Mouse (Mus musculus) layer of hippocampus, postnatal 25 days (tissue): ENCODE measurements at regions not wholly inside any gene's neighbourhood (a gene's known extent, or its start where the extent isn't known, plus 50 kb on each side); places are given as distances from the start of the nearest gene placed in this dataset.
A peak's percentile ranks its signal among the peaks of the same experiment; 100 is the strongest.

Source experiments
- DNase-seq, 2 experiments: peaks; one replicate each; pipeline ENCODE4 v3.0.0; 2022; ENCODE audit warnings: mixed read lengths in 2 of 2, low spot score in 1 of 2; ENCODE audit errors: extremely low spot score in 1 of 2

DNA sequence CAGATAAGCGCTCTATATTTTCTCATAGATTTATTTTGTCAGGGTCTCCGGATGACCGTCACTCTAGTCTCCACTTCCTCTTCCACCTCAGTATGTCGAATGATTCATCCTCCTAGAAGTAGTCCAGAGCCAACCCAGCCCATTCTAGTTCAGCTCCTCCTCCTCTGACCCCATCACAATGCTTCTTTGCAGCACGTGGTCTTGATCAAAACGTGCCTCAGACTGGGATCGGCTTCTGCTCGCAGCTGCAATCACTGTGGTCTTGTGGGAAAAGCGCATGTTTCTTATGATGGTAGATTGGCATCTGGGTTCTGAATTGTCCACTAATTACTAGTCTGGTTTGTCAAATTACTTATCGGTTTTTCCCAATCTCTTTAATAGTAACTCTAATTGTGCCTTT lies 747.7 kb downstream of the Ntrk3 start:
- no peak for DNase-seq

DNA sequence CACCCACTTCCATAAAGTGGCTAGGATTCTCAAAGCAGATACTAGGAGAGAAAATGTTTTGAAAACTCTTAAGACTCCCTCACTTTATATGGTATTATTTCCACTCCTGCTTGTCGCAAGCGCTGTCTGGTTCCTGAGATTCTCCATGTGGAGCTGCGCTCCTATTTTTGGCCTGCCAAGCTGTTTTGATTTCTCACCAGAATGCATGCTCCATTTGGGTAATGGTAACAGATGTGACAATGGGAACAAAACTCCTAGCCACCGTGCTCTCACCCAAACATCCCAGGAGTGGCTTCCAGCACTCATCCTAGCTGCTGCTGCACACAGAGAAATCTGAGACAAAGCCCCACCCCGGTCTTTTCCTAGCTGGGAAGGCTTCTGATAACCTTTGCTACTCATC lies 749.6 kb downstream of the Ntrk3 start:
- peak; percentile 24 to 32 for DNase-seq

GRCm38 (mm10) chr7:77966658-77967057 lies 771.2 kb downstream of the Ntrk3 start:
- no peak for DNase-seq

DNA sequence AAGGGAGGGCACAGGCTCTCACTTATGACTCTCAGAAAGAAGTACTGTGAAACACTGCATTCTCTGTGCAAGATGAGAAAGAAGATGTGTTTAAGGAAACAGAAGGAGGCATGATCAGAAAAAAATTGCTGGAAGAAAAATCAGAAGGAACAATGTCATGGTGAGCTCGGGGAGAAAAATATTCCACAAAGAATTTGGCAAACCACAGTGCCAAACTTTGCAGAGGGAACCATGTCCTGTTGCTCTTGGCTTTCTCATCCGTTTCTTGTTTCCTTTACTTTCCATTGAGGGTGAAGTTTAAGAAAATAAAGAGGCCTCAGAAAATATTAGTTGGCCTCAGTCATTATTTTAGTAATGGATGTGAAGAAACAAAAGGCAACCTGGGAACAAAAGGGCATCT lies 804.4 kb downstream of the Ntrk3 start:
- no peak for DNase-seq

- no peak for DNase-seq
Observed at GRCm38 (mm10) chr7:77928479-77929467, 809.0 kb downstream of the Ntrk3 start.

DNA sequence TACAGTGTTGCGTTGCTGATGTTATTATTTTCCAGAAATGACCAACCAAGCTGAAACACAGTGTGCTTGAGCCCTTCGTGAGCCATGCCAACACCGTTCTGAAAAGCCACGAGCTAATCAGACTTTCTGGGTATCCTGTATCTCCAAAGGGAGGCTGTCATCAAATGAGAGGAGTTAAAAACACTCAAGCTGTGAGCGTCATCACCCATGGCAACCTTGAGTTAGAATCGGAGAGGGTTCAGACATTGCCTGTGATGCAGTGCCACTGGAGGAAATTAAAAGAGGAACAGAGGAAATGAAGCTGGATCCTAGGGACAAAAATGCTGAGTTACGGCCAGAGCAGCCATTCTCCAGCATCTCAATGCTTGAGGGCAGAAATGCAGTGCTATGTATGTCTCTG lies 838.6 kb downstream of the Ntrk3 start:
- DNase-seq = no peak

- no peak for DNase-seq
Observed at GRCm38 (mm10) chr7:77888543-77888942, 849.3 kb downstream of the Ntrk3 start.

GRCm38 (mm10) chr7:77882605-77883354 lies 855.0 kb downstream of the Ntrk3 start:
- DNase-seq = no peak

GRCm38 (mm10) chr7:77867518-77867917 lies 870.3 kb downstream of the Ntrk3 start:
- no peak for DNase-seq

DNA sequence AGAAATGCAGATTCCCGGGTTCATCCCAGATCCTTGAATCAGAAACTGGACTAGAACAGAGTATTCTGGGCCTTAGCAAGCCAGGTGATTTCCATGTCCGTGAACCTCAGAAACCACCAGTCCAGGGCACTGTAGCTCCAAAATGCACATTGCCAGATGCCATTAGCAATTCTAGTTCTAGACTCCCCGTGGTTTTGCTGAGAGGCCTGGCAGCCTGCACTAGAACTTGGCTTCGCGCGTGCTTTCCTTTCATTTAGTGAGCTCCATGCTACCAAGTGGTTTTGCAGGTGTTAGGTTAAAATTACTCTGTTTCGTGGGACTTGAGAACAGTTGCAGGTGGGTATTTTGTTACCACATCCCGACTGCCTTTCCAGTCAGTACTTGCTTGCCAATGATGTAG lies 876.0 kb downstream of the Ntrk3 start:
- no peak for DNase-seq

GRCm38 (mm10) chr7:77858436-77858835 lies 879.4 kb downstream of the Ntrk3 start:
- DNase-seq = no peak

DNA sequence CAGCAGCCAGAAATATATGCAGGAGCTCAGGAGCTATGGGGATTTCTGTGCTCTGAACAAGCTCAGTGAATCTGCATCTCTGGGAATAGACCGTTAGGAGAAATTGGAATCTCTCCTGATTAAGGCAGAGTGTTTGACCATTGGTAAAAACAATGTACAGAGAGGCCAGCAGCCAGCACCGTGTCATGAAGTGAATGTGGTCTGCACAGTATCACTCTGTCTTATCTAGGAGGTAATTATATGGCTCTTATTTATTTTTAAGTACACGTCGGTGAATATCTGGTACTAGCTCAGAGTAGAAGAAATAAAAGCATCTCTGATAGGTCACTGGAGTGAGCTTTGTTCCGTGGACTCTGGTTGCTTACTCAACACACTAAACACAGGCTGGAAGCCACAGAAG lies 879.8 kb downstream of the Ntrk3 start:
- DNase-seq = no peak

- DNase-seq = no peak
Observed at GRCm38 (mm10) chr7:77855653-77856239, 882.1 kb downstream of the Ntrk3 start.

DNA sequence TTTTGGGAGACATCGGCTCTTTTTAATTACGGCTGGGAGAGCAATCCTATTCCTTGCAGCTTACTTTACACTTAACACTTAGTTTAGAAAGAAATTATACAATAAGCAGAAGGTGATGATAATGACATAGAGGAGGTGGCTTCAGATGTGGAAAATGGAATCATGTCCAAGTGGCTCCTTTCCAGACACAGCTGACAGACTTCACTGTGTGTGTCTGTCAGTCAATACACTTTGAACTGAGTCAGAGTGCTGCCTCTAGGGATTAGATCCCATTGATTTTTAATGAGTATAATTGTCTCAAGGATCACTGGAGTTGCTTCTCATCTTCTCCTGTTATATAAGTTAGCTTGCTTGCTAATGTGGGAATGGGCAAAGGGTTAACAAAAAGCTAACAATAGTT lies 882.7 kb downstream of the Ntrk3 start:
- DNase-seq = no peak

GRCm38 (mm10) chr7:77824261-77824959 lies 913.4 kb downstream of the Ntrk3 start:
- no peak for DNase-seq

DNA sequence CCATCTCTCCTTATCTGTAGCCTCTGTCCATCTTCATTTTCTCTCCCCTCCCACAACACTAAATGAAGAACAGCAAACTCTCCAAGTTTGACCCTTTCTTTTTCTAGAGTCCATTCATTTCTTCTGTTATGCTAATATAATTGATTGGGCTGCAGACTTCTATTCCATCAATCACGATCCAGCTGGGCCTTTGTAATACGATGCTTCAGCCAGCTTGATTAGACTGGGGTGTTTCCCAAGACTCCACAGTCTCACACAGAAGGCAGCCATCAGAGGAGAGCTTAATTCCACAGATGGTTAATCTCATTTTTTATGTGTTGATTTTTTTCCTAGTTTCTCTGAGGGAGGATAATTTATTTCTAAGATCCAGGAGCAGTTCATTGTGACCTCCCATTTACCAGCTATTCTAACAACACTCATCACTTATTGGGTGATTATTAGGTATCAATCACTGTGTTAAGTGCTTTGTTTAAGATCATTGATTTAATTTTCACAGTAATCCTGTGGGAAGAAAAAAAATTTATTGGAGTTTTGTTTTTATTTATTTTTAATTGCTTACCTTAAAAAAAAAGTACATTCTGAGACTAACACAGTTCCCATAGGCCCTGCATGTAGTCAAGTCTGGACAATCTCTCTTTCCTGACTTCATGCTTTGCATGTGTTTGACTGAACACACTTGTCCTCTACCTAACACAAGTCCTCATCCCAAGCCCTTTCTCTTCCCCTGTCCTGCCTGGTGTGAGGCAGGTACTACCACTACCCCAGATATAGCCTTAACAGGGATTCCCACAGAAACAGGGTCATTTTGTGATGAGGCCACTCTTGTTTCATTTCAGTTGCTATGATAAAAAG lies 925.5 kb downstream of the Ntrk3 start:
- DNase-seq = no peak

DNA sequence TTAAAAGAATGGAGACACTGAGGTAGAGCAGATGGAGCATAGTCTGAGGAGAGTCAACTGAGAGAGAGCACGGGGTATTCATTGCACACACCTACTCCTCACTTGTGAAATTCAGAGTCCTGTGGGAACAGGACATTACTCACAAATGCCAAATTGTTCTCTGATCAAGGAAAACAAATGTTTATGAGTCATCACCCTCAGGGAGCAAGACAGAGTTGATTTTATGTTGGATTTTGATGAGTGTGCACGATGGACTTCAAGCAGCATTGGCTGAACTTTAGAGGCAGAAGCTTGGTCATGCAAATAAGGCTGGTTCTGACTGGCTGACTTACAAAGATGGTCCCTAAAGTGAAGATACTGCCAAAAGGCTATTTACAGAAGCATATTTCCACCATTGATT lies 951.0 kb downstream of the Ntrk3 start:
- no peak for DNase-seq

DNA sequence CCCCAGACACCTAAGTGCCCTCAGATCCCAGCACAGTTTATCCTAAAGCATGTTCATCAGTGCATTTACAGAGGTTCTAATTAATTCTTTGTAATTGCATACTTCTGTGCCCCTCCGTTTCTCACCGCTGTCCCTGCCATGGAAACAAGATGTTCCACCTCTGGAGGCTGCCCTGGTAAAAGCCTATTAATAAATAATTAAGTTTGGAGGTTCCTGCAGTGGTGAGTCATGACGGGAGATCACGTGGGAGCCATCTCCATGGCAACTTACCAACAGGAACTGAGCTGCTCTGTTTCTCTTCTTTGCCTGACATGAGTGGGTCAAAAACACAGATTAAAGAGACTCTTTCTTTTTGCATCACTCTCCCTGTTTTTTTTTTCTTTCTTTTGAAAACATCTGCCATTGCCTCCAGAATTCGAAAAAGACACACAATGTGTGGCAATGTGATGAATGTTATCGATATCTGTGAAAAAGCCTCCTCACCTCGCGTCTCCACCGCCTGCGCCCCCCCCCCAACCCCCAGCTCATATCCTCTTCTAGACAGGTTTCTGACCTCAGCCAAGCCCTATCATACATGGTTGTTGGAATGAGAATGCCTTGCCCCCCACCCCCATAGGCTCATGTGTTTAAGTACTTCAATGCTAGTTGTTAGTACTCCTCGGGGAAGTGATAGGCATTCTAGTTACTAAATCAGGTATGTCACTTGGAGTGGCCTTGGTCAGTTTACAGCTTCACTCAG lies 965.9 kb downstream of the Ntrk3 start:
- peak; percentile 9 to 38 for DNase-seq
